ENCODE assay signal across 8 mouse cellular contexts in the genomic region with DNA sequence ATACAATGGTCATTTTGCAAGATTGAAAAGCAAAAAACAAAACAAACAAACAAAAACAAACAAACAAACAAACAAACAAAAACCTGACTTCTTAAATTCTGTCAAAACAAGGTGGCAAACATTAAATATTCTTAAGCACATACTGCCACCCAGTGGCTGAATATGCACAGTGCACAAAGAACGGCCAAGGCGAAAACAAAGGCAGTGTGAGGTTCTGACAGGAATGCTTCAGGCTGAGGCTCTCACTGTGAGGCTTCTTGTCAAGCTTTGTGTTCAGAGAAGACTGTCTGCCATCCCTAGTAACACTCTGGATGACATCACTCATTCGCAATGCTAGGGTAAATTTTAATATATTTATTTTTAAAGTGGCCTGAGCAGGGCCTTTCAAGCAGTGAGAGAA. TPM values are rescaled to one million over a fixed set of nuclear protein-coding genes. Genes with fewer than 3 reads are reported as not detected.
DNase-seq lines count a peak whose midpoint lies in the region; ATAC-seq and TF ChIP-seq lines count a peak whose summit lies in the region.

No protein-coding gene starts in this region.

- TF ChIP-seq CTCF in testis, adult 2 months (IDR thresholded peaks at IDR 0.05; ENCODE audit: control insufficient read depth, insufficient read depth, insufficient replicate concordance, low read depth, low read length), result peak; percentile 58; the same call in 1 of the 2 replicates
- TF ChIP-seq CTCF in hindbrain, postnatal 0 days (IDR thresholded peaks at IDR 0.05; ENCODE audit: low read depth), result peak; percentile 91
- TF ChIP-seq CTCF in left cerebral cortex, adult 2 months (IDR thresholded peaks at IDR 0.05), result peak; percentile 94

- H3K27me3 ChIP-seq in testis, adult 2 months (ENCODE audit: control insufficient read depth, insufficient read depth, low read length), result no peaks in the 10 kb centered on the region
- H3K27me3 ChIP-seq in forebrain, embryonic 14.5 days (replicated peaks; ENCODE audit: control insufficient read depth, insufficient read depth, low read length), result no peaks in the 10 kb centered on the region
- no peaks in the 10 kb centered on the region for H3K27me3 ChIP-seq in hindbrain, postnatal 0 days (ENCODE audit: insufficient read depth, low read length)
- H3K27me3 ChIP-seq in midbrain, embryonic 14.5 days (ENCODE audit: control insufficient read depth, insufficient read depth, low read length), result no peaks in the 10 kb centered on the region

- no peak overlapping the region for H3K27ac ChIP-seq in testis, adult 2 months (ENCODE audit: control insufficient read depth, insufficient read depth, low read depth, low read length)
- no peak overlapping the region for H3K27ac ChIP-seq in forebrain, embryonic 14.5 days (ENCODE audit: low read depth, low read length)
- H3K27ac ChIP-seq in hindbrain, postnatal 0 days, result no peak overlapping the region
- H3K27ac ChIP-seq in left cerebral cortex, adult 2 months, result no peak overlapping the region
- no peak overlapping the region for H3K27ac ChIP-seq in midbrain, embryonic 14.5 days (replicated peaks; ENCODE audit: low read depth, low read length)

- DNase-seq in testis, postnatal 14 days (ENCODE audit: low spot score), result no peak
- peak; percentile 60 for DNase-seq in c-Kit-positive CD71-negative TER-119-negative erythroid progenitor cells, embryonic 14.5 days (ENCODE audit: low read depth)
- peak; percentile 90 for DNase-seq in forebrain, embryonic 14.5 days (ENCODE audit: low spot score)
- DNase-seq in hindbrain, postnatal 0 days (ENCODE audit: low spot score), result peak; percentile 89
- peak; percentile 65 to 78 for DNase-seq in left cerebral cortex, adult 2 months (ENCODE audit: extremely low spot score in 1 of 2, low spot score in 2 of 2)
- peak; percentile 94 for DNase-seq in midbrain, embryonic 14.5 days
- DNase-seq in spleen, postnatal 10 days (ENCODE audit: low spot score in 2 of 2), result peak; percentile 20 to 64

- TF ChIP-seq POLR2A in testis, adult 2 months (IDR thresholded peaks at IDR 0.05; ENCODE audit: control insufficient read depth, low read depth, low read length), result no peak

- H3K9me3 ChIP-seq in forebrain, embryonic 14.5 days (replicated peaks; ENCODE audit: control insufficient read depth, low read length), result no peaks in the 10 kb centered on the region
- H3K9me3 ChIP-seq in hindbrain, postnatal 0 days (ENCODE audit: low read length), result no peaks in the 10 kb centered on the region
- H3K9me3 ChIP-seq in midbrain, embryonic 14.5 days (ENCODE audit: control insufficient read depth, low read length), result no peaks in the 10 kb centered on the region

- H3K4me1 ChIP-seq in testis, adult 2 months (ENCODE audit: control insufficient read depth, insufficient read depth, low read length), result no peaks in the 10 kb centered on the region
- no peaks in the 10 kb centered on the region for H3K4me1 ChIP-seq in forebrain, embryonic 14.5 days (ENCODE audit: control insufficient read depth, insufficient read depth, low read length)
- H3K4me1 ChIP-seq in hindbrain, postnatal 0 days (ENCODE audit: insufficient read depth, low read length), result no peaks in the 10 kb centered on the region
- H3K4me1 ChIP-seq in midbrain, embryonic 14.5 days (ENCODE audit: control insufficient read depth, insufficient read depth, low read length), result no peaks in the 10 kb centered on the region

- H3K4me2 ChIP-seq in forebrain, embryonic 14.5 days (ENCODE audit: low read length), result no peak overlapping the region
- no peak overlapping the region for H3K4me2 ChIP-seq in hindbrain, postnatal 0 days (ENCODE audit: low read depth, low read length)
- H3K4me2 ChIP-seq in midbrain, embryonic 14.5 days (ENCODE audit: low read length), result no peak overlapping the region

- no peaks in the 10 kb centered on the region for H3K36me3 ChIP-seq in testis, adult 2 months (ENCODE audit: control insufficient read depth, insufficient read depth, low read length)
- no peaks in the 10 kb centered on the region for H3K36me3 ChIP-seq in forebrain, embryonic 14.5 days (ENCODE audit: control insufficient read depth, insufficient read depth, low read length)
- H3K36me3 ChIP-seq in hindbrain, postnatal 0 days (ENCODE audit: insufficient read depth, low read length), result no peaks in the 10 kb centered on the region
- H3K36me3 ChIP-seq in midbrain, embryonic 14.5 days (ENCODE audit: control insufficient read depth, insufficient read depth, low read length), result no peaks in the 10 kb centered on the region

- H3K4me3 ChIP-seq in testis, adult 2 months (ENCODE audit: control insufficient read depth, low read depth, low read length), result no peak overlapping the region
- no peak overlapping the region for H3K4me3 ChIP-seq in forebrain, embryonic 14.5 days (ENCODE audit: low read depth, low read length)
- H3K4me3 ChIP-seq in hindbrain, postnatal 0 days (ENCODE audit: low read length), result no peak overlapping the region
- no peak overlapping the region for H3K4me3 ChIP-seq in left cerebral cortex, adult 2 months
- no peak overlapping the region for H3K4me3 ChIP-seq in midbrain, embryonic 14.5 days (replicated peaks; ENCODE audit: low read depth, low read length)

- WGBS in forebrain, embryonic 14.5 days, result 3% methylated on average over 3 of the region's 3 CpGs
- WGBS in hindbrain, postnatal 0 days, result 4% methylated on average over 3 of the region's 3 CpGs
- 3% methylated on average over 3 of the region's 3 CpGs for WGBS in midbrain, embryonic 14.5 days

- no peak overlapping the region for H3K9ac ChIP-seq in forebrain, embryonic 14.5 days (ENCODE audit: low read length)
- H3K9ac ChIP-seq in hindbrain, postnatal 0 days (replicated peaks; ENCODE audit: low read length), result no peak overlapping the region
- no peak overlapping the region for H3K9ac ChIP-seq in midbrain, embryonic 14.5 days (replicated peaks; ENCODE audit: low read length)

- peak; percentile 70; the same call in 1 of the 2 replicates for ATAC-seq in forebrain, embryonic 14.5 days
- peak; percentile 80 for ATAC-seq in hindbrain, postnatal 0 days
- no peak; the same call in 1 of the 2 replicates for ATAC-seq in midbrain, embryonic 14.5 days (ENCODE audit: low FRiP score, low TSS enrichment)

- intact Hi-C loops in left cerebral cortex, adult 2 months (cut with DNase I), result loop anchor here (1.0 to 5.0 kb wide), 2 partner anchors 533 to 890 kb away; no protein-coding TSS in a partner anchor

RNA-seq across cellular contexts. Expression of a gene that starts 24.8 kb away (rescaled TPM):
- polyA plus RNA-seq in testis, adult 2 months (2012; rRNA removed), result 2.4 and 2.5 TPM in 2 replicates
- 0.64 and 0.90 TPM in 2 replicates for polyA plus RNA-seq in forebrain, embryonic 14.5 days (2014; fragmentation: Nextera tagmentation; extraction: Ambion mirVana)
- total RNA-seq in hindbrain, postnatal 0 days (2014; rRNA removed), result 1.7 and 3.5 TPM in 2 replicates
- polyA plus RNA-seq in hindbrain, postnatal 0 days (2015; fragmentation: Nextera tagmentation; extraction: Ambion mirVana), result 2.6 and 2.8 TPM in 2 replicates
- 1 to 10 TPM; 1.2 to 1.3 TPM for total RNA-seq in left cerebral cortex, adult 2 months (2021)
- polyA plus RNA-seq in midbrain, embryonic 14.5 days (2014; fragmentation: Nextera tagmentation; extraction: Ambion mirVana), result 0.43 and 0.54 TPM in 2 replicates

RNA-seq across cellular contexts. Expression of a gene that starts 24.9 kb away (rescaled TPM):
- 2.6 and 2.9 TPM in 2 replicates for polyA plus RNA-seq in testis, adult 2 months (2012; rRNA removed)
- 1.6 TPM in 2 replicates for polyA plus RNA-seq in forebrain, embryonic 14.5 days (2014; fragmentation: Nextera tagmentation; extraction: Ambion mirVana)
- total RNA-seq in hindbrain, postnatal 0 days (2014; rRNA removed), result 1.5 and 3.6 TPM in 2 replicates
- polyA plus RNA-seq in hindbrain, postnatal 0 days (2015; fragmentation: Nextera tagmentation; extraction: Ambion mirVana), result 3.2 and 3.4 TPM in 2 replicates
- 1 to 10 TPM; 4.4 to 4.6 TPM for total RNA-seq in left cerebral cortex, adult 2 months (2021)
- polyA plus RNA-seq in midbrain, embryonic 14.5 days (2014; fragmentation: Nextera tagmentation; extraction: Ambion mirVana), result 1.0 and 1.8 TPM in 2 replicates
